Mouse (Mus musculus) midbrain, postnatal 0 days (tissue): ENCODE measurements around the gene Bag5. TPM values are rescaled to one million over a fixed set of nuclear protein-coding genes. Genes with fewer than 3 reads are reported as not detected.
A peak's percentile ranks its signal among the peaks of the same experiment; 100 is the strongest.

Experiments used
- ATAC-seq: fragments of 200-750 bp; cut with Nextera tagmentation; 2 replicates; pipeline ENCODE4 v1.8.0; 2017; ENCODE audit warnings: moderate number of reproducible peaks, mild to moderate bottlenecking, moderate TSS enrichment, moderate library complexity; ENCODE audit not compliant: low FRiP score
- DNase-seq: peaks from one replicate; pipeline ENCODE4 v3.0.0-alpha.2; 2015; ENCODE audit warnings: low spot score
- H3K27ac ChIP-seq: fragments of 300-500 bp; sonication (generic); 2 replicates; pipeline ENCODE4 v1.5.1; 2014; ENCODE audit warnings: low read depth, mild to moderate bottlenecking, low read length, mixed read lengths
- H3K27me3 ChIP-seq: fragments of 300-500 bp; sonication (generic); 2 replicates; pipeline ENCODE4 v1.6.1; 2014; ENCODE audit warnings: low read length, control low read depth, mixed read lengths; ENCODE audit not compliant: insufficient read depth
- H3K36me3 ChIP-seq: fragments of 300-500 bp; sonication (generic); 2 replicates; pipeline ENCODE4 v1.6.1; 2014; ENCODE audit warnings: low read length, control low read depth, mixed read lengths; ENCODE audit not compliant: insufficient read depth
- H3K4me1 ChIP-seq: fragments of 300-500 bp; sonication (generic); 2 replicates; pipeline ENCODE4 v1.6.1; 2014; ENCODE audit warnings: mild to moderate bottlenecking, control low read depth, antibody characterized with exemption, low read length, mixed read lengths; ENCODE audit not compliant: insufficient read depth
- H3K4me2 ChIP-seq: fragments of 300-500 bp; sonication (generic); 2 replicates; pipeline ENCODE4 v1.6.1; 2014; ENCODE audit warnings: low read depth, mild to moderate bottlenecking, low read length, mixed read lengths; ENCODE audit not compliant: poor library complexity, severe bottlenecking
- H3K4me3 ChIP-seq: fragments of 300-500 bp; sonication (generic); 2 replicates; pipeline ENCODE4 v1.5.1; 2014; ENCODE audit warnings: low read depth, mild to moderate bottlenecking, low read length, moderate library complexity
- H3K9ac ChIP-seq: fragments of 300-500 bp; sonication (generic); replicated peaks from 2 replicates; pipeline ENCODE4 v1.6.1; 2014; ENCODE audit warnings: mild to moderate bottlenecking, low read length, moderate library complexity, mixed read lengths; ENCODE audit not compliant: poor library complexity, severe bottlenecking
- H3K9me3 ChIP-seq: fragments of 300-500 bp; sonication (generic); 2 replicates; pipeline ENCODE4 v1.6.1; 2016; ENCODE audit warnings: low read length, control low read depth
- CTCF ChIP-seq: IDR thresholded peaks from 2 replicates; pipeline ENCODE4 v1.5.1; 2016; ENCODE audit warnings: antibody characterized with exemption, mild to moderate bottlenecking
- WGBS: fragments of 180-500 bp; shearing (Covaris S2); extraction: QIAGEN DNeasy Blood & Tissue Kit; methylation state at CpG from one replicate; pipeline ENCODE4 v1.1.7; 2014; 5-methylcytosine and 5-hydroxymethylcytosine counted together
- polyA plus RNA-seq: library from polyadenylated mRNA; unstranded; fragments of >200 nt; fragmentation: Nextera tagmentation; extraction: Ambion mirVana; gene quantifications from 2 replicates; pipeline ENCODE4 v1.2.1, GENCODE M21; 2015
- total RNA-seq: library from RNA; depleted of rRNA; stranded (reverse); fragments of >200 nt; gene quantifications from 2 replicates; pipeline ENCODE4 v1.2.3, GENCODE M21; 2014

Bag5 gene
- total and polyA plus RNA-seq, 2 experiments from 2014 or later: 28.7 to 70.8 TPM

- 34% methylated on average over 30 of the region's 30 CpGs for WGBS
- Histone ChIP-seq H3K4me2 (peak overlapping the region; percentile 22), H3K27me3 (no peaks in the 10 kb centered on the region), H3K9me3 (no peaks in the 10 kb centered on the region), H3K9ac (peak overlapping the region; percentile 13), H3K4me1 (no peaks in the 10 kb centered on the region), H3K36me3 (no peaks in the 10 kb centered on the region), H3K4me3 (peak overlapping the region; percentile 5; the same call in 1 of the 2 replicates), H3K27ac (peak overlapping the region; percentile 27)
- peak; percentile 88 for ATAC-seq
- peak; percentile 95 for DNase-seq
- peak; percentile 97 for TF ChIP-seq CTCF
These were observed 19.1 kb upstream of the Bag5 start for GRCm38 (mm10) chr12:111731822-111732807.

GRCm38 (mm10) chr12:111727956-111728355 lies 14.9 kb upstream of the Bag5 start:
- 93% methylated on average over 1 of the region's 1 CpGs for WGBS
- H3K9ac ChIP-seq: no peak overlapping the region
- peaks cover 14% of the 10 kb centered on the region for H3K36me3 ChIP-seq
- no peak overlapping the region for H3K27ac ChIP-seq
- H3K4me1 ChIP-seq: no peaks in the 10 kb centered on the region
- no peaks in the 10 kb centered on the region for H3K27me3 ChIP-seq
- TF ChIP-seq CTCF: no peak
- no peaks in the 10 kb centered on the region for H3K9me3 ChIP-seq
- no peak for DNase-seq
- no peak overlapping the region for H3K4me2 ChIP-seq
- H3K4me3 ChIP-seq: no peak overlapping the region
- no peak for ATAC-seq

- no peak overlapping the region; the same call in 1 of the 2 replicates for H3K27ac ChIP-seq
- DNase-seq (peak; percentile 19), ATAC-seq (no peak)
- no peaks in the 10 kb centered on the region for H3K4me1 ChIP-seq
- H3K4me3 ChIP-seq: no peak overlapping the region
- no peak overlapping the region for H3K9ac ChIP-seq
- H3K27me3 ChIP-seq: no peaks in the 10 kb centered on the region
- H3K4me2 ChIP-seq: no peak overlapping the region
- H3K36me3 ChIP-seq: peaks cover 14% of the 10 kb centered on the region
- 62% methylated on average over 4 of the region's 4 CpGs for WGBS
- no peaks in the 10 kb centered on the region for H3K9me3 ChIP-seq
- no peak for TF ChIP-seq CTCF
These were observed 13.0 kb upstream of the Bag5 start for GRCm38 (mm10) chr12:111726122-111726463.

GRCm38 (mm10) chr12:111725338-111726121 lies 12.5 kb upstream of the Bag5 start:
- H3K4me3 ChIP-seq: no peak overlapping the region
- no peak for ATAC-seq
- WGBS: 62% methylated on average over 12 of the region's 12 CpGs
- no peak for DNase-seq
- H3K27me3 ChIP-seq: no peaks in the 10 kb centered on the region
- H3K36me3 ChIP-seq: peaks cover 14% of the 10 kb centered on the region
- no peak for TF ChIP-seq CTCF
- H3K9me3 ChIP-seq: no peaks in the 10 kb centered on the region
- no peak overlapping the region for H3K9ac ChIP-seq
- no peak overlapping the region for H3K4me2 ChIP-seq
- H3K27ac ChIP-seq: peak overlapping the region; percentile 12; the same call in 1 of the 2 replicates
- H3K4me1 ChIP-seq: no peaks in the 10 kb centered on the region

- H3K4me2 ChIP-seq: no peak overlapping the region
- ATAC-seq (peak; percentile 80), DNase-seq (peak; percentile 82)
- H3K4me3 ChIP-seq: no peak overlapping the region
- H3K27me3 ChIP-seq: no peaks in the 10 kb centered on the region
- TF ChIP-seq CTCF: no peak
- no peak overlapping the region for H3K27ac ChIP-seq
- H3K9ac ChIP-seq: no peak overlapping the region
- H3K36me3 ChIP-seq: peaks cover 14% of the 10 kb centered on the region
- WGBS: 30% methylated on average over 6 of the region's 6 CpGs
- no peaks in the 10 kb centered on the region for H3K4me1 ChIP-seq
- H3K9me3 ChIP-seq: no peaks in the 10 kb centered on the region
These were observed 11.7 kb upstream of the Bag5 start for GRCm38 (mm10) chr12:111724638-111725337.
